Mouse (Mus musculus) ovary, postnatal 14 days (tissue): Measurements from ENCODE around the gene Map3k1.
A peak's percentile ranks its signal among the peaks of the same experiment; 100 is the strongest.

Experiments
- DNase-seq: peaks from one replicate; pipeline ENCODE4 v3.0.0; 2022; ENCODE audit warnings: low spot score

Gene Map3k1

GRCm38 (mm10) chr13:111791596-111791995 lies 17.2 kb downstream of the Map3k1 start:
- no peak for DNase-seq

DNA sequence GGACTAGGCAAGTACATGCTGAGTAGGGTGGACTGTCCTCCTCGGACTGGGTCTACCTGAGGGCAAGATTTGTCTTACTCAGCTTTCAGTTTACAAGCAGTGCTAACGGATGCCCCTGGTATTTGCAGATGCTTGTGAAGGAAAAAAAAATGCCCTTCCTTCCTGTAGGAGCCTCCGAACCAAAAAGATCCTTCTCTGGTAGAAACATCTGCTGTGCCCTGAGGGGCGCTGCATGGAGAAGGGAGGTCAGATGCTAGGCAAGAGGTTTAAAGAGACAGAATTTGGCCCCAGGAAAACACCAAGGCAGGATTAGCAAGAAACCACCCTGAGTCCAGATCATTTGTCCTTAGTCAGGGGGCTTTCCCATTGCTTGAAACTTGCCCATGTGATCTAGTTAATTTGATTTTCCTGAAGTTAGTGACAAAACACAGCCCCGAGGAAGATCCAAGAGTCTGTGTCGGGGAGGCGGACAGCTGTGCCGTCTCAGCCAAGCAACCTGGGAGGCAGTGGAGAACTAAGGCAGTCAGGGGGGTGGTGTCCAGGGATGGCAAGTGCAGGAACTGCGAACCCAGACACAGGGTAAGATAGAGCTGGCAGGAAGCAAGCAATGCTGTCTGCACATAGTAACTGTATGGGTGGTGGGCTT lies 19.2 kb downstream of the Map3k1 start:
- DNase-seq, result no peak

DNA sequence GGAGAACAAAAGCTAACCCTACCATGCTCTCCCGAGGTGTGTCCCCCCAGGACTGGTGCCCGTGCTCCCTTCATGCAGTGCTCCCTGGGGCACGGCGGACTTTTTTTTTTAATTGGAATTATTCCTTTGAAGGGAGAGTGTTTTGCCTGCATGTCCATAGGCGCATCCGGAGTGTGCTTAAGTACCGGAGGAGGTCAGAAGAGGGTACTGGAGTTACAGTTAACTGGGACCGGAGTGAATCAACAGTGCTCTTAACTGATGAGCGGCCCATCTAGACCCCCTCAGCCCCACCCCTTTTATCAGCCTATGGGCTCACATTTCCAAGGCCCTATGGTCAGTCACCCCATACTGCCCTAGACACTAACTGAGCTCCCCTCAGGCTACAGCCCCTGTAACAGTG lies 19.9 kb downstream of the Map3k1 start:
- DNase-seq, result no peak

DNA sequence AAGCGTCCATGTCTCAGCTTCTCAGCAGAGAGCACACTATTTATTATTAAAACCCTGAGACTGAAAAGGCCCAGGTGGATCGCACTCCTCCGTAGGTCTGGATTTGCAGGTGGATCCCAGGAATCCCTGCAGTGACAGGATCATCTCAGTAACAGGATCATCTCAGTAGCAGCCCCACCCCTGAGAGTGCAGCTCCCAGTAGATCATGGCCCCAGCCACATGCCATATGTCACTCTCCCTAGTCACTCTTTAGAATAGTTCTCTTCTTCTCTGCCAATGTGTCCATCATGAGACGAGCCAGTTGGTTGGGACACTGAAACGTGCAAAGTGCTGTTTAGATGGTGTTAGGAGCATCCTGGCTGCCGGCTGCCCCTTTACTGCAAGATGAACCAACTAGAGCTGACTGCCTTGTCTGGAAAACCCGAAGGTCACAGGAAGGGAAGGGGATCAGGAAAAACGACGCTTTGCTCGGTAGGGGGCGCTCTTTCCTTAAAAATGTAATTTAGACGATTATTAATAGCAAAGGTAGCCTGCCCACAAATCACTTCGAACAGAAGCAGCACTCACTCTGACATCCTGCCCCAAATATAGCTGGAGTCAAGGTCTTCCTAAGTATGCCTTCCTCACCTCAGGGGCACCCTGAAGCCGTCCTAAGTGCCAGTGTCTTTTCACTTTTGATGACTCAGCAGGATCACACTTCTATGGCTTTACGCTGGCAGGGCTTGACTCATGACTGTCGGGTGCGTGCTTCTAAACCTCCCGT lies 20.8 kb downstream of the Map3k1 start:
- DNase-seq, result peak; percentile 85

GRCm38 (mm10) chr13:111786584-111786983 lies 22.2 kb downstream of the Map3k1 start:
- no peak for DNase-seq

DNA sequence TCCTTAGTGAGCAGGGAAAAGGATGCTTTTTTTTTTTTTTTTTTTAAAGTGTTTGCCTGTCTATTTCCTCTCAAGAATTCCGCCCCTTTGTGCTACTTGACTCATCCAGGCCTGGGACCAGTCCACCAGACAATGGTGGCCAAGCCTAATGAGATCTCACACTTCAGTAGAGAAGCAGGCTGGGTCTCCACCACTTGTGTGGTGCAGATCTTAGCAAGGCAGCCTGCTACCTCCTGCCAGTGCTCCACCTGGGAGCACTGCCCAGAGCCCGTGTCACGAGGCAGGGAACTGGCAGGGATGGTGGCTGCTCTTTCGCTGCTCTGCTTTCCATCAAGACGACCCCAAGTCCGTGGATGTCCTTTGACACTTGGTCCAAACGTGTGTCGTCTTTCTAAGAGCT lies 25.3 kb downstream of the Map3k1 start:
- DNase-seq, result no peak

DNA sequence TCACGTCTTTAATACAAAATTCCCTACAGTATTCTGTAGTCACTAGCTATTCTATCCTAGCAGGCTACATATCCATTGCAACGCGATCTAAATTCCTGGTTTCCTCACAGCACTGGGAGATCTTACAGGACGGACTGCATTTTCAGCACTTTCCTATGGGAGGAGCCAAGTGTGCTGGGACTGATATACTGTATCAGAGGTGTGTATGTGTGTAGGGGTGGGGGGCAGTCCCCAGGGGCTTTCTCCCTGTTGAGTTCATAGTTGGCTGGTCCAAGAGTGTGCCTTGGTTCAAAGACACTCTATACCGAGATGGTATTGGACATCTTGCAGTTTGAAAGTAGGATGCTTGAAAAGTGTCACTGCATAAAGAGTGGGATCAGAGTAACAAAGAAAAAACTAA lies 29.3 kb downstream of the Map3k1 start:
- DNase-seq, result no peak

- no peak for DNase-seq
Observed at GRCm38 (mm10) chr13:111778606-111779005, 30.2 kb downstream of the Map3k1 start.

DNA sequence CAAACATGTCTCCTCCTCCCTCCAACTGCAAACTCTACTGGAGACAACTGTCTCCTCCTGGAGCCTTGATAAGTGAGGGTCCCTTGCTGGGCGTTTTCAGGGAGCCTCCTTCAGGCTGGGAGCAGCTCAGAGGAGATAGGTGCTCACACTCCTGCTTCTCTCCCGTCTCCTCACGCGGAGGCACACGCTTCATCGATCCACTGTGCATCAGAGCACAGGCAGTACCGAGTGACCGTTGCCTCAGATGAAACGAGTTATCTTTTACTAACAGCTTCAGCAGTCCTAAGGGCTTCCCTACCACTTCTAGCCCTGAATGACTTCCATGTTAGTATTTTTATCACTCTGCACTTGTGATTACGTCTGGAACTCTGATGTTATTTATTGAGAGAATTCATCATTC lies 30.9 kb downstream of the Map3k1 start:
- no peak for DNase-seq

DNA sequence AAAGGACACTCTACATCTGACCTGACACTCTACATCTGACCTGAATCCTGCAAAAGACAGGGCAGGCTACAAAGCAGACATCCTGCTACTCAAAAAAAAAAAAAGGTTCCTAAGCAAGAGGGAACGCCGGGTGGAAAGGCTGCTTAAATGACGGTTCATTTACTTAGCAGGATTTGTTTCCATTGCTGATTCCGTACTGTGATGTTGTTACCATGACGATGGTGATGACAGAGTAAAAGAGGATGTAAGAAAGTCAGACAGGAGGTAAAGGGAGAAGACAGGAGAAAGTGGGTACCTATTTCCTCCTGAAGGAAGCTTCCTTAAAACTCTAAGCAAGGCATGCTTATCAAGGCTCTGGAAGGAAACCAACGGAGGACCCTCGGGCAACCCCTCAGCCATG lies 31.6 kb downstream of the Map3k1 start:
- DNase-seq, result no peak

DNA sequence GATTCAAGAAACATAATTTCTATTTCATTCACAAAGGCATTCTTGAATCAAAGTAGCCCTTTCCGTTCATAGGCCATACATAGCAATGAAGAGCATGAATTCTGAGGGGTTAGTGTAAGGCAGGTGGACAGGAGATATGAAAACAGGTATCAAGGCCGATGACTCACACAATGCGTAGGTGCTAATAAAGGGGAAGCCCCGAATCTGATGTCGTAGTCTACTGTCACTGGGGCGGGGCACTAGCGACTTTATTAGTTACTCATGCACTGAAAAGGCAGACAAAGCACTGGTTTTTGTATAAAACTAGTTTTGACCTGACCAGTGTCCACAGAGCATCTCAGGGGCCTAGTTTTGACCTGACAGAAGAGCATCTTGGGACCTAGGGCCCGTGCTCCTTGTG lies 36.7 kb downstream of the Map3k1 start:
- no peak for DNase-seq

DNA sequence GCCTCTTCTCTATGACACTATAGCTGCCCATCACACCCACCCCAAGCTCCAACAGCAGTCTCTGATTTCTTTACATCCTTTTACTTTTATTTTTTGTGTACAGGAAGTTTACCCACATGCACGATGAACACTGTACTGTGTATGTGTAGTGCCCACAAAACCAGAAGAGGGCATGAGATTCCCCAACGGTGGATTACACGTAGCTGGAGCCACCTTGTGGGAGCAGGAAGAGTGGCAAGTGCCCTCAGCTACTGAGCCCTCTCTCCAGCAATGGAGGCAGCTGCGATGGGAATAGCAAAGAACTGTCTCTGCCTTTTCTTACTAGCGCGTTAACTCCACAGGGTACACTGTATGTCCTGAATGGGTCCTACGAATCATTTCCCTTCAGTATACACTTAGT lies 37.6 kb downstream of the Map3k1 start:
- no peak for DNase-seq

- DNase-seq, result no peak
Observed at GRCm38 (mm10) chr13:111770776-111771175, 38.0 kb downstream of the Map3k1 start.

DNA sequence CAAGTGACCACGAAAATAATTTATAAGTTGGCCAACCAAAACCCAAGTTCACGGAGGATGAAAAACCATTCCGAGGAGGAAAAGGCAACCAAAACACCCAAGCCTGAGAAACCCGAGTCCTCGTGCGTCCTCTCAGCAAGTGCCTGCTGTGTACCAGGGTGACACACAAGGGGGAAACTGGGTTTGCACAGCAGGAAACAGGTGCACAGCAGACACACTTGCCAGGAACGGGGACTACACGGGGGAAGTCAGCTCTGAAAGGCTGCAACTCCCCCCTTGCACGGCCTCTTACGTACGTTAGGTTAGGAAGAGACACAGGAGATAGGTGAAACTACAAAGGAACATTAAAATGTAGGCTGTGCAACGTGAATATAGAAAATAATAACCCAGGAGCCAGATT lies 46.3 kb downstream of the Map3k1 start:
- DNase-seq, result no peak

DNA sequence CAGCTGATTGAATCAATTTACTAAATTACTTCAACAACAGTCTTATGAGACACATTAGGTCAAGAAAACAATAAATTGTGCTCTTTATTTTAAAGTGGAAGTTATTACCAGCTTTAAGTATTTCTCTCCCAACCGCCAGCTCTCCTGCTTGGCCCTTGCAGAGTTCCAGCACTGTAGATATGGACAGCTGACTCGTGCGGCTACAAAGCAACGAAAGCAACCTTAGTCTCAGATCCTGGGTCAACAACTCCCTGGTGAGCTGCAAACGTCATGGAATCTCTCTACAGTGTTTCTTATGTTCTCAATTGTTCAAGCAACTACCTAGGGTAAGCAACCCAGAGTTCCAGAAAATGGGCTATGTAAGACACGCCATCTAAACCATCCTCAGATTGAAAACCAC lies 51.8 kb downstream of the Map3k1 start:
- no peak for DNase-seq

GRCm38 (mm10) chr13:111755937-111756336 lies 52.9 kb downstream of the Map3k1 start:
- DNase-seq, result no peak

GRCm38 (mm10) chr13:111755377-111755776 lies 53.4 kb downstream of the Map3k1 start:
- no peak for DNase-seq

GRCm38 (mm10) chr13:111753321-111753720 lies 55.5 kb downstream of the Map3k1 start:
- DNase-seq, result no peak

DNA sequence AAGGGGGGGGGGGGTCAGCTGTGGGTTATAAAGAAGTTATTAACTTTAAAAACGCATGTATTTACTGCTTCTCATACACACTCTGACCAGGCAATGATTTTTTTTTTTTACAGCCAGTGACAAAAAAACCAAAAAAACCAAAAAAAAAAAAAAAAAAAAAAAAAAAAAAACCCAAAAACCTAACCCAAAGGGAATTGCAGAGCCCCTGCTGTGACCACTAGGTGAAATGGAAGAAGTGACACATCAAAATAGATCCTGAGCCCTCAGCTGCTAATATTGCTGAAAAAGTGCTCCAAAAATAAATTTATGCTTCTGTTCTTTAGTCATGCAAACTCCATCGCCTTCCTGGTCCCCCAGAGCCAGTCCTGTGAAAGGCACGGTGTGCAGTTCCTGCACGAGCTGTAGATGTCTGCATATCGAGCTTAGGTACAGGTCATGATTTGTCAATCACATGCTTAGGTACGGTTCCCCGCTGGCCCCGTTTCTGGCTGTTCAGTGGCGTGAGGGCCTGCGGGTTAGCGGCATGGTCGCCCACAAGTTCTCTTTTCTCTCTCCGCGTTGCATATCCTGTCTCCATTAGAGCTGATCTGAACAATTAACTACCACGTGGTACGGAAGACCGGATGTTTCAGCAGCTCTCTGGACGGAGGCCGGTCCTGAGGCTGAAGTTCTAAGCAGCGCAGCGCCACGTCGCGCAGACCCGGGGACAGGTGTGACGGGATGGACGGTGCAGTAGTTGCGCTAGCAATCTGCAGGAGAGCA lies 60.3 kb downstream of the Map3k1 start:
- DNase-seq, result no peak

DNA sequence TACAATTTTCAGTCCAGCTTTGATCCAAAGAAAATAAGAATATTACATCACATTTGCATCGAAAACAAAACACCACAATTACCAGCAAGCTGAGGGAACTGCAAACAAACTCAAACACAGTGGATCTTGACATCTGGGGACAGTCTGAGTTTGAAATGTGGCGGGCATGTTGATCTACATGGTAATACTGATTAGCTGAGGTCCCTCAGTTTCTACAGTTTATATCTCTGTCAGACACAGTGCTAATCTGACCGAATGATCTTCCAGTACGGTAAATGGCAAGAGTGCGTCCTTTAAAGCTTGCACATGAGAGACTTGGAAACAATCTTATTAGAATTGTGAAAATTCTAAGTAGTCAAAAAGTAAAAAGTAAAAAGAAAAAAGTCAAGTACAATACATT lies 62.0 kb downstream of the Map3k1 start:
- DNase-seq, result no peak

GRCm38 (mm10) chr13:111745216-111745615 lies 63.6 kb downstream of the Map3k1 start:
- no peak for DNase-seq

GRCm38 (mm10) chr13:111744233-111745000 lies 64.4 kb downstream of the Map3k1 start:
- DNase-seq, result no peak
